26 mouse cellular contexts compared by ENCODE assay signal in the genomic region with DNA sequence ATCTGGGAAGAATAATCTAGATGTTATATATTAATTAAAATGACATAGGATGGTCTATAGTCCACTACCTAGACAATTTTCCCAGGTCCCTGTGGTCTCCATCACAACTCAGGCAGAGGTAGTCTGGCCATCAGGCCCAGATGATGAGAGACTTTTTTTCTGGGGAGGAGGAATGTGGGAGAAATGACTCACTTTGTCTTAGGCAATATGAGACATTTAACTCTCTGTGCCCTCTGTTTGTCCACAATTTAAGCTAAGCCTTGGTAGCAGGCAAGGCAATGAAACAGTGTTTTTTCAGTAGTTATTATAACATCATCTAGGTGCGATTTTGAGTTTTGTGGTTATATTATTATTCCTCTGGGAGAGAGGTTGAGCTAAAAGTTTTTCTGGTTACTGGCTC. TPM values are rescaled to one million over a fixed set of nuclear protein-coding genes. Genes with fewer than 3 reads are reported as not detected.
DNase-seq lines count a peak whose midpoint lies in the region; ATAC-seq and TF ChIP-seq lines count a peak whose summit lies in the region.
"Had no signal": no experiment of that assay in that cellular context is flagged by ENCODE, and none has a peak within 500 bp of the region (broad histone marks: within the 10 kb centered on the region; RNA-seq: fewer than 3 reads in every experiment).

No protein-coding gene starts in this region.

- DNase-seq in 416B (ENCODE audit: low read depth) (peak; percentile 2), NIH3T3 (ENCODE audit: low read depth) (peak; percentile 60), adipocyte (ENCODE audit: low spot score) (no peak)
- no peak for DNase-seq in left cerebral cortex, adult 11 months (ENCODE audit: low spot score)
- DNase-seq: adrenal gland, adult 8-10 months; adrenal gland, postnatal 25 days; cerebellum, adult 11 months; cerebellum, adult 18-20 months; cerebellum, adult 8-10 months; cerebellum, adult 9-11 months; cerebellum, postnatal 14 days; cerebellum, postnatal 36 days; embryo, embryonic 11 days had no signal

- H3K4me3 ChIP-seq in myocyte: no peak overlapping the region
- H3K4me3 ChIP-seq: embryonic facial prominence, embryonic 13.5 days; embryonic facial prominence, embryonic 15.5 days; forebrain, embryonic 10.5 days; forebrain, embryonic 12.5 days had no signal

- H3K27me3 ChIP-seq in myocyte (ENCODE audit: control insufficient read depth, insufficient read depth, insufficient read length): no peaks in the 10 kb centered on the region
- H3K27me3 ChIP-seq: CH12.LX; embryonic facial prominence, embryonic 13.5 days; embryonic facial prominence, embryonic 15.5 days; forebrain, embryonic 12.5 days had no signal

- no peak overlapping the region for H3K4me2 ChIP-seq in myocyte (ENCODE audit: low read depth)
- H3K4me2 ChIP-seq: embryonic facial prominence, embryonic 13.5 days; embryonic facial prominence, embryonic 15.5 days; forebrain, embryonic 12.5 days had no signal

- H3ac ChIP-seq in myocyte (ENCODE audit: control insufficient read depth, insufficient read length): no peak overlapping the region

- H3K79me2 ChIP-seq in myocyte (ENCODE audit: control insufficient read depth, insufficient read depth): no peaks in the 10 kb centered on the region

- no peaks in the 10 kb centered on the region for H3K36me3 ChIP-seq in myocyte (ENCODE audit: control insufficient read depth, insufficient read depth)
- H3K36me3 ChIP-seq: embryonic facial prominence, embryonic 13.5 days; embryonic facial prominence, embryonic 15.5 days; forebrain, embryonic 10.5 days; forebrain, embryonic 12.5 days; G1E had no signal

- no peak for ATAC-seq in monocyte, adult 5-6 weeks (replicated peaks; ENCODE audit: insufficient number of reproducible peaks, low FRiP score, low TSS enrichment, poor library complexity, severe bottlenecking)
- ATAC-seq: CD4-positive, CD25-positive, alpha-beta regulatory T cell, adult 4 months; forebrain, embryonic 14.5 days; forebrain, embryonic 16.5 days had no signal

- TF ChIP-seq POLR2A in myocyte (IDR thresholded peaks at IDR 0.05; ENCODE audit: insufficient read length, low read depth): no peak

TF ChIP-seq in myocyte, 11 proteins besides CTCF, POLR2A, EP300 and RAD21:
- TF ChIP-seq MAX (IDR thresholded peaks at IDR 0.05; ENCODE audit: low read depth) (no peak), TCF12 (IDR thresholded peaks at IDR 0.05; ENCODE audit: insufficient read depth, poor library complexity, severe bottlenecking) (no peak), CEBPB (IDR thresholded peaks at IDR 0.05; ENCODE audit: insufficient read depth, poor library complexity, severe bottlenecking) (peak; percentile 65; the same call in 1 of the 2 replicates)
TF ChIP-seq in myocyte: peak in this region for 1.

RNA-seq across cellular contexts. Expression of a gene that starts 48.0 kb away (rescaled TPM):
- not detected for polyA plus RNA-seq in myocyte (2012; fragmentation: generic; extraction: Trizol)
- not detected in 3 replicates for total RNA-seq in monocyte, adult 5-6 weeks (2017)
- total RNA-seq: adrenal gland, adult 8-10 months; adrenal gland, postnatal 25 days; CH12.LX; common myeloid progenitor, adult 5-6 weeks had no signal
- polyA plus RNA-seq: CD4-positive, CD25-positive, alpha-beta regulatory T cell, adult 4 months; embryonic facial prominence, embryonic 15.5 days; forebrain, embryonic 12.5 days; forebrain, embryonic 14.5 days; forebrain, embryonic 16.5 days; frontal cortex, adult 2 months; G1E had no signal

RNA-seq across cellular contexts. Expression of a gene that starts 58.1 kb away (rescaled TPM):
- polyA plus RNA-seq in myocyte (2012; fragmentation: generic; extraction: Trizol): 6.9 TPM
- 0.10 to 2.3 TPM in 2 of 3 replicates, not detected in the other for total RNA-seq in monocyte, adult 5-6 weeks (2017)
- total RNA-seq: CH12.LX had no signal
- polyA plus RNA-seq: CD4-positive, CD25-positive, alpha-beta regulatory T cell, adult 4 months; G1E had no signal

Comparison
In these comparisons a context has a peak if more than half of its experiments do, and no peak if none do; other contexts are left out.
1. DNase-seq: peak in 416B (single experiment) and NIH3T3 (single experiment); none in adipocyte (single experiment) and left cerebral cortex, adult 11 months (single experiment).